Mouse (Mus musculus) urinary bladder, adult 2 months (tissue): ENCODE results near the gene Eme2. TPM values are rescaled to one million over a fixed set of nuclear protein-coding genes. Genes with fewer than 3 reads are reported as not detected.

Experiments
- polyA plus RNA-seq: library from polyadenylated mRNA; depleted of rRNA; stranded (reverse); fragments of >200 nt; gene quantifications from 2 replicates; pipeline ENCODE4 v1.2.3, GENCODE M21; 2012; rRNA removed

The Eme2 gene
- polyA plus RNA-seq, 1 experiment: 40.0 TPM

Other genes starting within 250 kb of the Eme2 start
- gene Slc9a3r2, start 244.8 kb downstream of the Eme2 start, polyA plus RNA-seq: 59.2 and 63.5 TPM in 2 replicates
- gene Npw, start 236.6 kb downstream of the Eme2 start, polyA plus RNA-seq: 0.62 and 0.80 TPM in 2 replicates
- gene Zfp598, start 225.4 kb downstream of the Eme2 start, polyA plus RNA-seq: 42.9 and 54.2 TPM in 2 replicates
- gene Syngr3, start 205.1 kb downstream of the Eme2 start, polyA plus RNA-seq: 0.58 and 0.62 TPM in 2 replicates
- gene Gfer, start 198.9 kb downstream of the Eme2 start, polyA plus RNA-seq: 21.0 and 23.7 TPM in 2 replicates
- 7.6 and 10.7 TPM in 2 replicates for gene Noxo1, start 198.9 kb downstream of the Eme2 start, polyA plus RNA-seq
- 31.4 and 34.8 TPM in 2 replicates for gene Tbl3, start 187.4 kb downstream of the Eme2 start, polyA plus RNA-seq
- gene Rnf151, start 177.0 kb downstream of the Eme2 start, polyA plus RNA-seq: 0.18 and 0.30 TPM in 2 replicates
- 1,660 and 1,865 TPM in 2 replicates for gene Rps2, start 177.0 kb downstream of the Eme2 start, polyA plus RNA-seq
- gene Ndufb10, start 170.6 kb downstream of the Eme2 start, polyA plus RNA-seq: 298 and 302 TPM in 2 replicates
- 0.19 and 0.29 TPM in 2 replicates for gene Rpl3l, start 167.3 kb downstream of the Eme2 start, polyA plus RNA-seq
- 195 and 227 TPM in 2 replicates for gene Msrb1, start 158.4 kb downstream of the Eme2 start, polyA plus RNA-seq
- 0.43 and 0.77 TPM in 2 replicates for gene Hs3st6, start 142.1 kb downstream of the Eme2 start, polyA plus RNA-seq
- gene Meiob, start 90.8 kb downstream of the Eme2 start, polyA plus RNA-seq: 0.75 and 0.83 TPM in 2 replicates
- gene Hagh, start 54.9 kb downstream of the Eme2 start, polyA plus RNA-seq: 52.8 and 75.6 TPM in 2 replicates
- 20.5 and 21.0 TPM in 2 replicates for gene Fahd1, start 44.7 kb downstream of the Eme2 start, polyA plus RNA-seq
- gene Igfals, start 29.1 kb downstream of the Eme2 start, polyA plus RNA-seq: 0.94 and 1.7 TPM in 2 replicates
- gene Nubp2, start 8.7 kb downstream of the Eme2 start, polyA plus RNA-seq: 17.6 and 22.4 TPM in 2 replicates
- gene Spsb3, start 8.4 kb downstream of the Eme2 start, polyA plus RNA-seq: 30.2 and 34.8 TPM in 2 replicates
- gene Mrps34, start within 50 bp of the Eme2 start, polyA plus RNA-seq: 75.8 and 85.5 TPM in 2 replicates
- gene Nme3, start 1.4 kb upstream of the Eme2 start, polyA plus RNA-seq: 64.2 and 64.4 TPM in 2 replicates
- gene Mapk8ip3, start 41.9 kb upstream of the Eme2 start, polyA plus RNA-seq: 86.0 and 88.1 TPM in 2 replicates
- 17.8 and 22.6 TPM in 2 replicates for gene Jpt2, start 65.6 kb upstream of the Eme2 start, polyA plus RNA-seq
- gene Cramp1l, start 120.7 kb upstream of the Eme2 start, polyA plus RNA-seq: 15.7 and 16.0 TPM in 2 replicates
- 11.9 and 12.7 TPM in 2 replicates for gene Ift140, start 121.0 kb upstream of the Eme2 start, polyA plus RNA-seq
- 36.2 and 42.6 TPM in 2 replicates for gene Tmem204, start 188.5 kb upstream of the Eme2 start, polyA plus RNA-seq
- gene Telo2, start 220.9 kb upstream of the Eme2 start, polyA plus RNA-seq: 16.8 and 18.5 TPM in 2 replicates
- gene Ptx4, start 225.7 kb upstream of the Eme2 start, polyA plus RNA-seq: not detected in 2 replicates
- gene Clcn7, start 238.3 kb upstream of the Eme2 start, polyA plus RNA-seq: 34.2 and 35.0 TPM in 2 replicates